Mouse (Mus musculus) hematopoietic multipotent progenitor cell, adult 10-12 weeks (in vitro differentiated cells): ENCODE results near the gene Gper1. TPM values are rescaled to one million over a fixed set of nuclear protein-coding genes. Genes with fewer than 3 reads are reported as not detected.

ENCODE experiments used
- polyA plus RNA-seq: library from polyadenylated mRNA; stranded (reverse); fragments of >175 nt; gene quantifications from 2 replicates; pipeline ENCODE4 v1.2.3, GENCODE M21; 2012; ENCODE audit warnings: low replicate concordance

Gene Gper1
- polyA plus RNA-seq: 0.05 TPM in 1 of 2 replicates, not detected in the other

DNA sequence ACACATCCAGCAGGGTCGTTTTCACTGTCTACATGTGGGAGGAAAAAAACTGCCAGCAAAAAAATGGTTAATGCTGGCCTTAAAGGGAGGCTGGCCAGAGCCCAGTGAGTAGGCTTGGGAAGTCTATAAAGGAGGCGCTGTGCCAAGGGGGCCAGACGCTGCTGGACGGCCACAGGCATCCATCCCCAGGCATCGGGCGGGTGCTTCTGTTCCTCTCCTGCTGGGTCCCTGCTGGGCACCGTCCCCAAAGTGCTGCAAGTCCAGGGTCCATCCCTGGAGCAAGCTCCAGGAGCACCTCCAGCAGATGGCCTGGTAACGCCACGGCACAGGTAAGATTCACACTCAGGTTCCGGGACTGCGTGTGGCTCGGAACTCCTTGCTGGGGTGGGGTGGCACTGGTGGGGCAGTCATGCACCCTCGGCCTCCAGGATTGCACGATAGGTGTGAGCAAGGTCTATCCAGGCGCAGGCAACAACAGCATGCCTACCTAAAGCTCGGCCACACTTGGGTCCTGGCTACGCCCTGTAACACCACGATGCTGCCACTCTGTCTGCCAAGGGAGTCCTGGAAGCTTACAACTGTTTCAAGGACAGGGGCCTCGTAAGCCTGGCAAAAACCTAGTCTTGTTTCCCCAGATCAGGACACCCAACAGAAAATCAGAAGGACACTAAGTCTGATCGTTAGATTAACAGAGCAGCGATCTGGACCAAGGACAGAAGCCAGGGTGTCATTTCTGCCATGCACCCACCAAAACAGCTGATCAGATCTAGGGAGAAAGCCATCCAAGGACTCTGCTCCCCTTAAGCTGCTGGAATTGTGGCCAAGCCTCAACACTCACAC, at the start of gene Gper1:
Gene Gper1 (plus strand): TSS at position 126 of the 840 bp plus-strand sequence.

DNA sequence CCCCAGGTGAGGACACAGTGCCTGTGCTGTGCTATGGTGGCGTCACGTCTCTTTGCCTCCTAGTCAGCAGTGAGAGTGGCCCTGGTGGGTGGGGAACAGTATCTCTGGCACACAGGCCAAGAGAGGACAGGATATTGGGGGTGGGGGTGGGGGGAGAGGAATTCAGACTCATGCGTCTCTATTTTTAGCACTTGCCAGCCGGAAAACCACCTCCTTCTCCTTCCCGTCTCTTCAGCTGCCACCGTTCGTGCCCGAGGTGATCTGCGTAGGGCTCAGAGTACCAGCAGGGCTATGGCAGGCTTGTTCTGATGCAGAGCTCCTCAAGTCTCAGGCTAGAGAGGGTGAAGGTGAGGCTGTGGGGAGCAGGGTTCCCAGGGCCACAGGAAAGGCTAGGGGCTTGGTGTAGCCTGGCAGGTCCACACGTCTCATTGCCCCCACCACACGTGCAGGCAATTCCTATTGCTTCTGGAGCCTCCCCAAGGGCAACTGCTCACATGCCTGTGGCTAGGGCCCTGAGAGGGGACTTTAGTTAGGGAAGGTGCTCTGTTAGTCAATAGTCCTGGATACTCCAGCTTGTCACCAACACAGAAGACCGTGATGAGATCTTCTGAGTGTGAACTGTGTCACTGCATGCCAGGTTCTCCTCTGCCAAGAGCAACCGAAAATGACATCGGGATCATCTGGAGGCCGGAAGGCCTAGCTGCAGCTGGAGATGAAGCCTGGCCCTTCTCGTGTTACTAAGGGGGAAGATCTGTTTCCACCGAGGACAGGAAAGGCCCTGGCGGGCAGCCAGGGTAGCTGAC, 45.3 kb upstream of the Gper1 start, which contains the start of gene Gpr146:
Gene Gpr146 (plus strand): TSS at position 230 of the 803 bp plus-strand sequence.

DNA sequence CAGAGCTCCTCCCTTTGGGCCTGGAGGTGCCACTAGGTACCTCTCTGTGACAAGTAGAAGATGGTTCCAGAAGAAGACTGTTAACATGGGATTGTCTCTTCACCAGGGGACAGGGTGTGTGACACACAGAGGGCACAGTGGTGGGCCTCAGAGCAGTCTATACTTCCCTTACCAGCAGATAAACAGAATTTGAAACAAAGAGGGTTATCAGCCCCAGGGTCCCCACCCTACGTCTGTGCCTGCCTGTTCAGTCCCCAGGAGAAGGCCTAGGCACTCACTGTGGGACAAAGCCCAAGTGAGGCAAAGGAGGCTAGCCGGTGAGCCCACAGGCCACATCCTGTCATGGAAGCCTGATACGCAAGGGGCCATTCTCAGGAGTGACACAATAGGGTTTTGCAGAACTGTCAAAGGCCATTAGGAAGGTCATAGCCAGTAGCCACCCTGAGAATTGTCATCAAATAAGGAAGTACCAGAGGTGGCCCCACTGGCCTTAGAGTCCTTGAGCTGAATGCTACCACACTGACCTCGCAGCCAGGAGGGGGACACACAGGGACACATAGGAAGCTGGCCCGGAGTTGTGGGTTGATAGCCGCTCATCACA, 18.1 kb upstream of the Gper1 start, which contains the start of gene C130050O18Rik:
Gene C130050O18Rik (plus strand): TSS at position 480 of the 601 bp plus-strand sequence.

DNA sequence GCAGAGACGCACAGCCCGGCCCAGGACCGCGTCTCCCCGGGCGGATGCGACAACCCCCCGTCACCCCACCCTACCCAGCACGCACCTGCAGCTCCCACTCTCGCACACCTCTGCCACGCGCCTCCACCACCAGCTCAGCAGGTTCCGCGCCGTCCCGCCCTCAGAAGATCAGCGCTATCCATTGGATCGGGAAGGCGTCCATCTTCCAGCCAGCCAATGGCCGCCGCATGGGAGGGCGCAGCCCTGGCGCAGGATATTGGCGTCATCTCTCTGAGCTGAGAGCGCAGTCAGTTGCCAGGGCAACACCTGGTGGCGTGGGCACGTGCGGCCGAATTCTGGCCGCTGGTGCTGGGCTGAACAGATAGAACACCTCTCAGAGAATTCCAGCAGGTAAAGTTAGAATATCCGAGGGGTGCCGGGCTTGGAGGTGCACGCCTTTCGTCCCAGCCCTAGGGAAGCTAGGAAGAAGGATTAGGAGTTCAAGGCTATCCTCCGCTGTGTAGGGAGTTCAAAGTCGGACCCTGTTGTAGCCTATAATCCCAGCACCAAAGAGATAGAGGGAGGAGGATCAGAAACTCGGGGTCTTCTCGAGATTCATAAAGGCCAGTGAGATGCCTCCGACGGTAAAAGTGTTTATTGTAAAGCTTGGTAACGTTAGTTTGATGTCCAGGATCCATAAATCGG, 37.6 kb downstream of the Gper1 start, which contains the start of gene 3110082I17Rik:
Gene 3110082I17Rik (minus strand): TSS at position 144 of the 684 bp plus-strand sequence.

Other genes with a start within 250 kb of the Gper1 start
- gene Sun1, start 222.5 kb upstream of the Gper1 start, polyA plus RNA-seq: 12.1 and 16.1 TPM in 2 replicates
- 42.3 and 63.4 TPM in 2 replicates for gene Get4, start 170.8 kb upstream of the Gper1 start, polyA plus RNA-seq
- gene Adap1, start 97.5 kb upstream of the Gper1 start, polyA plus RNA-seq: 29.3 and 40.9 TPM in 2 replicates
- gene Cox19, start 71.7 kb upstream of the Gper1 start, polyA plus RNA-seq: 27.1 and 46.7 TPM in 2 replicates
- not detected in 2 replicates for gene Cyp2w1, start 70.5 kb upstream of the Gper1 start, polyA plus RNA-seq
- gene Gpr146, start 45.5 kb upstream of the Gper1 start, polyA plus RNA-seq: 26.1 and 34.3 TPM in 2 replicates
- 1.9 and 4.5 TPM in 2 replicates for gene C130050O18Rik, start 17.9 kb upstream of the Gper1 start, polyA plus RNA-seq
- 13.5 and 26.7 TPM in 2 replicates for gene 3110082I17Rik, start 37.4 kb downstream of the Gper1 start, polyA plus RNA-seq
- 2.4 and 2.9 TPM in 2 replicates for gene Zfand2a, start 61.4 kb downstream of the Gper1 start, polyA plus RNA-seq
- gene Uncx, start 120.3 kb downstream of the Gper1 start, polyA plus RNA-seq: 0.05 TPM in 1 of 2 replicates, not detected in the other